Mouse (Mus musculus) limb, embryonic 11.5 days (tissue): Measurements from ENCODE around the gene Fam204a. TPM values are rescaled to one million over a fixed set of nuclear protein-coding genes. Genes with fewer than 3 reads are reported as not detected.

Experiments used
- ATAC-seq: fragments of 200-750 bp; cut with Nextera tagmentation; 2 replicates; pipeline ENCODE4 v1.8.0; 2017; ENCODE audit warnings: low read depth; ENCODE audit not compliant: insufficient number of reproducible peaks, low FRiP score, low TSS enrichment
- DNase-seq: peaks from one replicate; pipeline ENCODE4 v3.0.0-alpha.2; 2015; ENCODE audit warnings: low spot score
- H3K27ac ChIP-seq: fragments of 300-500 bp; sonication (generic); replicated peaks from 2 replicates; pipeline ENCODE4 v1.5.1; 2014; ENCODE audit warnings: low read depth, mild to moderate bottlenecking, low read length
- H3K27me3 ChIP-seq: fragments of 300-500 bp; sonication (generic); 2 replicates; pipeline ENCODE4 v1.6.1; 2014; ENCODE audit warnings: mild to moderate bottlenecking, low read length, mixed read lengths; ENCODE audit not compliant: control insufficient read depth, insufficient read depth
- H3K36me3 ChIP-seq: fragments of 300-500 bp; sonication (generic); 2 replicates; pipeline ENCODE4 v1.6.1; 2014; ENCODE audit warnings: mild to moderate bottlenecking, low read length, moderate library complexity, mixed read lengths; ENCODE audit not compliant: control insufficient read depth, insufficient read depth
- H3K4me1 ChIP-seq: fragments of 300-500 bp; sonication (generic); 2 replicates; pipeline ENCODE4 v1.6.1; 2014; ENCODE audit warnings: low read length, mixed read lengths; ENCODE audit not compliant: control insufficient read depth, insufficient read depth
- H3K4me2 ChIP-seq: fragments of 300-500 bp; sonication (generic); 2 replicates; pipeline ENCODE4 v1.6.1; 2014; ENCODE audit warnings: low read depth, mild to moderate bottlenecking, moderate library complexity; ENCODE audit not compliant: severe bottlenecking
- H3K4me3 ChIP-seq: fragments of 300-500 bp; sonication (generic); 2 replicates; pipeline ENCODE4 v1.5.1; 2014; ENCODE audit warnings: low read depth, low read length
- H3K9ac ChIP-seq: fragments of 300-500 bp; sonication (generic); 2 replicates; pipeline ENCODE4 v1.6.1; 2014; ENCODE audit warnings: mild to moderate bottlenecking, low read length
- H3K9me3 ChIP-seq: fragments of 300-500 bp; sonication (generic); 2 replicates; pipeline ENCODE4 v1.6.1; 2016; ENCODE audit warnings: low read length; ENCODE audit not compliant: control insufficient read depth
- whole genome bisulfite sequencing: fragments of 180-500 bp; shearing (Covaris S2); extraction: QIAGEN DNeasy Blood & Tissue Kit; methylation state at CpG from one replicate; pipeline ENCODE4 v1.1.7; 2014; 5-methylcytosine and 5-hydroxymethylcytosine counted together
- polyA plus RNA-seq: library from polyadenylated mRNA; unstranded; fragments of >200 nt; fragmentation: Nextera tagmentation; extraction: Ambion mirVana; gene quantifications from 2 replicates; pipeline ENCODE4 v1.2.1, GENCODE M21; 2014

The Fam204a gene
- polyA plus RNA-seq, 1 experiment from 2014 or later = 64.6 TPM

- no peak overlapping the region for H3K4me3 ChIP-seq
- H3K36me3 ChIP-seq = no peaks in the 10 kb centered on the region
- no peaks in the 10 kb centered on the region for H3K9me3 ChIP-seq
- no peak overlapping the region for H3K27ac ChIP-seq
- no peak overlapping the region for H3K9ac ChIP-seq
- peaks cover 9% of the 10 kb centered on the region for H3K4me1 ChIP-seq
- DNase-seq (no peak), ATAC-seq (no peak)
- H3K27me3 ChIP-seq = 0 out of 2 replicates have a peak, but pooled peaks cover 2% of the 10 kb centered on the region
- H3K4me2 ChIP-seq = no peak overlapping the region
- WGBS = 87% methylated on average over 1 of the region's 1 CpGs
These were observed 73.4 kb downstream of the Fam204a start for GRCm38 (mm10) chr19:60153096-60153495.

GRCm38 (mm10) chr19:60150056-60150455, 76.4 kb downstream of the Fam204a start:
- Histone ChIP-seq H3K9me3 (no peaks in the 10 kb centered on the region), H3K27me3 (peaks cover 14% of the 10 kb centered on the region), H3K4me1 (peaks cover 14% of the 10 kb centered on the region), H3K36me3 (no peaks in the 10 kb centered on the region), H3K9ac (no peak overlapping the region), H3K4me2 (no peak overlapping the region), H3K27ac (no peak overlapping the region), H3K4me3 (no peak overlapping the region)
- 75% methylated on average over 3 of the region's 3 CpGs for WGBS
- DNase-seq (no peak), ATAC-seq (no peak)

GRCm38 (mm10) chr19:60149078-60149960, 77.2 kb downstream of the Fam204a start:
- Histone ChIP-seq H3K27ac (no peak overlapping the region), H3K27me3 (peaks cover 14% of the 10 kb centered on the region), H3K9ac (no peak overlapping the region), H3K4me1 (peaks cover 14% of the 10 kb centered on the region), H3K9me3 (no peaks in the 10 kb centered on the region), H3K36me3 (no peaks in the 10 kb centered on the region), H3K4me3 (no peak overlapping the region), H3K4me2 (peak overlapping the region; percentile 21; the same call in 1 of the 2 replicates)
- DNase-seq (peak; percentile 51), ATAC-seq (no peak)
- WGBS = 8% methylated on average over 13 of the region's 13 CpGs

Other genes with a start within 250 kb of the Fam204a start
- gene Prlhr, start 241.6 kb upstream of the Fam204a start, polyA plus RNA-seq = not detected in 2 replicates